Mouse (Mus musculus) leukemia stem cell, adult 10-12 weeks (primary cell): ENCODE data around the gene Gm36864. TPM values are rescaled to one million over a fixed set of nuclear protein-coding genes. Genes with fewer than 3 reads are reported as not detected.

Source experiments
- polyA plus RNA-seq: library from polyadenylated mRNA; stranded (reverse); fragments of >175 nt; gene quantifications from 2 replicates; pipeline ENCODE4 v1.2.3, GENCODE M21; 2012; ENCODE audit warnings: low replicate concordance

The Gm36864 gene
- not detected in 2 replicates for polyA plus RNA-seq

GRCm38 (mm10) chr7:44235909-44236308 is at the start of gene Gm36864:
Gene Gm36864, plus strand, starts transcription at chr7:44236177.

DNA sequence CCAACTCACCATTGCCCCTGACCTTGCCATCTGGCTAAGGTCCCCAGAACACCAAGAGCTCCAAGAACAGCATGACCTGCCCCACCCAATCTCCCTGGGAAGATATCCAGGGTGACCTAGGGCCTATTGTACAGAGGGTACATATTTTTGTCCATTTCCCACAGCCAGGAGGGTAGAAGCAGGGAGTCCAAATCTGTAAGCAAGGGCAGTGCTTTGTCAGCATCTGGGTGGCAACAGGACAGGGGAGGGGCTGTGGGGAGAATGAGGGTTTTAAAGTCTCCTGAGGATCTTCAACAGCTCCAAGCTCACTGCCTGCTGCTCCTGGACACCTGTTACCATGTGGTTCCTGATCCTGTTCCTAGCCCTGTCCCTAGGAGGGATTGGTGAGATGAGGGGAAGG is 48.0 kb upstream of the Gm36864 start, which contains the start of gene Klk1b24:
TSS of gene Klk1b24 (plus strand) at position 301 of the 400 bp plus-strand sequence.

DNA sequence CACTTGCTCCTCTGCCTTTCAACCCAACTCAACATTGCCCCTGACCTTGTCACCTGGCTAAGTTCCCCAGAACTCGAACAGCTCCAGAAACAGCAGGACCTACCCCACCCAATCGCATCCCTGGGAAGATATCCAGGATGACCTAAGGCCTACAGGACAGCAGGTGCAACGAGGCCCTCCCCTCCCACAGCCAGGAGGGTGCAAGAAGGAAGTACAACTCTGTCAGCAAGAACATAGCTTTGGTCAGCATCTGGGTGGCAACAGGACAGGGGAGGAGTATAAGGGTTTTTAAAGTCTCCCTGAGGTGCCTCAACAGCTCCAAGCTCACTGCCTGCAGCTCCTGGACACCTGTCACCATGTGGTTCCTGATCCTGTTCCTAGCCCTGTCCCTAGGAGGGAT is 38.1 kb upstream of the Gm36864 start, which contains the start of gene Klk1b3:
TSS of gene Klk1b3 (plus strand) at position 301 of the 400 bp plus-strand sequence.

DNA sequence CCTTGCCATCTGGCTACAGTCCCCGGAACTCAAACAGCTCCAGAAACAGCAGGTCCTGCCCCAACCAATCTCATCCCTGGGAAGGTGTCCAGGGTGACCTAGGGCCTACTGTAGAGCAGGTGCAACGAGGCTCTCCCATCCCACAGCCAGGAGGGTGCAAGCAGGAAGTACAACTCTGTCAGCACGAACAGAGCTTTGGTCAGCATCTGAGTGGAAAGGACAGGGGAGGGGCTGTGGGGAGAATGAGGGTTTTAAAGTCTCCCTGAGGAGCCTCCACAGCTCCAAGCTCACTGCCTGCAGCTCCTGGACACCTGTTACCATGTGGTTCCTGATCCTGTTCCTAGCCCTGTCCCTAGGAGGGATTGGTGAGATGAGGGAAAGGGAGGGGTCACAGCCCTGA is 28.8 kb upstream of the Gm36864 start, which contains the start of gene Klk1b4:
TSS of gene Klk1b4 (plus strand) at position 301 of the 400 bp plus-strand sequence.

GRCm38 (mm10) chr7:44215645-44216044 is 20.3 kb upstream of the Gm36864 start, which contains the start of gene Klk1b5:
Gene Klk1b5, plus strand, starts transcription at chr7:44215945.

DNA sequence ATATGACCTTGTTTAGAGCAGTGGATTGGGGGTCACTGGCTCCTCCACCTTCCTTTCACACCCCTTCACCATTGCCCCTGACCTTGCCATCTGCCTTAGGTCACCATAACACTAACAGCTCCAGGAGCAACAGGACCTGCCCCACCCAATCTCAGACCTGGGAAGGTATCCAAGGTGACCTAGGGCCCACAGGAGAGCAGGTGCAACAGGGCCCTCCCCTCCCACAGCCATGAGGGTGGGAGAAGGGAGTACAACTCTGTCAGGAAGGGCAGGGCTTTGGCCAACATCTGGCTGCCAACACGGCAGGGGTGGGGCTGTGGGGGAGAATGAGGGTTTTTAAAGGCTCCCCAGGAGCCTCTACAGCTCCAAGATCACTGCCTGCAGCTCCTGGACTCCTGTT is 10.9 kb upstream of the Gm36864 start, which contains the start of gene Klk1:
TSS of gene Klk1 (plus strand) at position 285 of the 400 bp plus-strand sequence.

GRCm38 (mm10) chr7:44246055-44246983 is 10.3 kb downstream of the Gm36864 start, which contains the start of the genes 1700028J19Rik and 2410002F23Rik:
Gene 1700028J19Rik, minus strand, starts transcription at chr7:44246695.
Gene 2410002F23Rik, plus strand, starts transcription at chr7:44246722.

GRCm38 (mm10) chr7:44257278-44257677 is 21.3 kb downstream of the Gm36864 start, which contains the start of gene Acp4:
Gene Acp4, minus strand, starts transcription at chr7:44257378.

DNA sequence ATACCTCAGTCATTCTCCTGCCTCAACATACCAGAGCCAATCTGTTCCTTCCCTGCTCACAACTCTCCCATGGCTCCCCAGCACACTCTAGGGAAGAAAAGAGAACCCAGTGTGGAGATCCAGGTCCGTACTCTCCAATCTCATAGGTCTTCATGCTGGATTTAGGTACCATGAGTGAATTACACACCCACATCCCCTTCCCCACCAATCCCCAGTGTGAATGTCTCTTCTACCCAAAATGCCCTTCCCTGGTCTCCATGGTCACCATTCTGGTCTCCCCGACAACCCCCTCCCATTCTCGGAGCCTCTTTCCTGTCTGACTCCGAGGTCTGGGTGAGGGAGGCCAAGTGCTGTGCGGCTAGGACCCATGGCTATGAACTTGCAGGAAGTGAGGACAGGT is 25.2 kb downstream of the Gm36864 start, which contains the start of gene Gm15517:
TSS of gene Gm15517 (plus strand) at position 301 of the 400 bp plus-strand sequence.

Other genes with a start within 250 kb of the Gm36864 start
- not detected in 2 replicates for gene Klk1b11, start 240.3 kb upstream of the Gm36864 start, polyA plus RNA-seq
- not detected in 2 replicates for gene Klk1b26, start 224.0 kb upstream of the Gm36864 start, polyA plus RNA-seq
- gene Klk1b27, start 183.9 kb upstream of the Gm36864 start, polyA plus RNA-seq: 1.8 TPM in 1 of 2 replicates, not detected in the other
- 0.28 TPM in 1 of 2 replicates, not detected in the other for gene Klk1b21, start 133.8 kb upstream of the Gm36864 start, polyA plus RNA-seq
- gene Klk1b22, start 123.5 kb upstream of the Gm36864 start, polyA plus RNA-seq: not detected in 2 replicates
- not detected in 2 replicates for gene Klk1b16, start 99.4 kb upstream of the Gm36864 start, polyA plus RNA-seq
- gene Klk1b24, start 47.9 kb upstream of the Gm36864 start, polyA plus RNA-seq: not detected in 2 replicates
- gene Klk1b3, start 38.0 kb upstream of the Gm36864 start, polyA plus RNA-seq: not detected in 2 replicates
- gene Klk1b4, start 28.7 kb upstream of the Gm36864 start, polyA plus RNA-seq: not detected in 2 replicates
- 0.30 TPM in 1 of 2 replicates, not detected in the other for gene Klk1b5, start 20.2 kb upstream of the Gm36864 start, polyA plus RNA-seq
- 1.5 and 4.1 TPM in 2 replicates for gene Klk1, start 10.8 kb upstream of the Gm36864 start, polyA plus RNA-seq
- gene 1700028J19Rik, start 10.5 kb downstream of the Gm36864 start, polyA plus RNA-seq: 0.83 TPM in 1 of 2 replicates, not detected in the other
- gene 2410002F23Rik, start 10.5 kb downstream of the Gm36864 start, polyA plus RNA-seq: 116 and 153 TPM in 2 replicates
- gene Acp4, start 21.2 kb downstream of the Gm36864 start, polyA plus RNA-seq: not detected in 2 replicates
- gene Gm15517, start 25.3 kb downstream of the Gm36864 start, polyA plus RNA-seq: not detected in 2 replicates
- gene Clec11a, start 70.7 kb downstream of the Gm36864 start, polyA plus RNA-seq: 0.48 and 0.55 TPM in 2 replicates
- gene Shank1, start 74.1 kb downstream of the Gm36864 start, polyA plus RNA-seq: 10.4 and 21.0 TPM in 2 replicates
- gene Syt3, start 147.9 kb downstream of the Gm36864 start, polyA plus RNA-seq: 0.24 and 0.44 TPM in 2 replicates
- gene 1700008O03Rik, start 149.6 kb downstream of the Gm36864 start, polyA plus RNA-seq: 0.23 TPM in 1 of 2 replicates, not detected in the other
- gene Lrrc4b, start 192.8 kb downstream of the Gm36864 start, polyA plus RNA-seq: not detected in 2 replicates
- 0.30 TPM in 1 of 2 replicates, not detected in the other for gene Aspdh, start 229.2 kb downstream of the Gm36864 start, polyA plus RNA-seq
- 650 and 1,462 TPM in 2 replicates for gene Josd2, start 231.8 kb downstream of the Gm36864 start, polyA plus RNA-seq